Mouse (Mus musculus) left cerebral cortex, adult 11 months (tissue): ENCODE data around the gene Slc7a15.
A peak's percentile ranks its signal among the peaks of the same experiment; 100 is the strongest.
"Not testable (repeated sequence)": the region's sequence is repeated elsewhere in the genome, so short reads cannot be mapped to it uniquely, and the experiment has no call there.

Experiments used
- DNase-seq: peaks from one replicate; pipeline ENCODE4 v3.0.0; 2022; ENCODE audit warnings: low spot score

The Slc7a15 gene

GRCm38 (mm10) chr12:8559876-8560275, 39.0 kb downstream of the Slc7a15 start:
- not testable (repeated sequence) for DNase-seq

- DNase-seq: no peak
These were observed 42.7 kb downstream of the Slc7a15 start for GRCm38 (mm10) chr12:8556189-8556588.

GRCm38 (mm10) chr12:8555419-8555818, 43.4 kb downstream of the Slc7a15 start:
- DNase-seq: no peak

GRCm38 (mm10) chr12:8547357-8547756, 51.5 kb downstream of the Slc7a15 start:
- DNase-seq: peak; percentile 47

GRCm38 (mm10) chr12:8546801-8547200, 52.1 kb downstream of the Slc7a15 start:
- no peak for DNase-seq

- DNase-seq: peak; percentile 21
These were observed 53.7 kb downstream of the Slc7a15 start for GRCm38 (mm10) chr12:8545066-8545610.

GRCm38 (mm10) chr12:8542371-8542770, 56.5 kb downstream of the Slc7a15 start:
- no peak for DNase-seq

GRCm38 (mm10) chr12:8539471-8539870, 59.4 kb downstream of the Slc7a15 start:
- no peak for DNase-seq

GRCm38 (mm10) chr12:8537291-8537690, 61.6 kb downstream of the Slc7a15 start:
- DNase-seq: no peak

GRCm38 (mm10) chr12:8536221-8536965, 62.5 kb downstream of the Slc7a15 start:
- DNase-seq: no peak

- DNase-seq: no peak
These were observed 63.3 kb downstream of the Slc7a15 start for GRCm38 (mm10) chr12:8535596-8535995.

- no peak for DNase-seq
These were observed 64.0 kb downstream of the Slc7a15 start for GRCm38 (mm10) chr12:8534915-8535314.

- DNase-seq: no peak
These were observed 71.1 kb downstream of the Slc7a15 start for GRCm38 (mm10) chr12:8527770-8528169.

GRCm38 (mm10) chr12:8527175-8527574, 71.7 kb downstream of the Slc7a15 start:
- no peak for DNase-seq

GRCm38 (mm10) chr12:8524062-8524461, 74.8 kb downstream of the Slc7a15 start:
- no peak for DNase-seq

- DNase-seq: no peak
These were observed 76.2 kb downstream of the Slc7a15 start for GRCm38 (mm10) chr12:8522711-8523110.

GRCm38 (mm10) chr12:8521375-8522047, 77.4 kb downstream of the Slc7a15 start:
- DNase-seq: no peak

GRCm38 (mm10) chr12:8519431-8520160, 79.3 kb downstream of the Slc7a15 start:
- DNase-seq: no peak

- no peak for DNase-seq
These were observed 87.6 kb downstream of the Slc7a15 start for GRCm38 (mm10) chr12:8511037-8511882.

- no peak for DNase-seq
These were observed 88.4 kb downstream of the Slc7a15 start for GRCm38 (mm10) chr12:8510317-8510988.

- DNase-seq: no peak
These were observed 89.2 kb downstream of the Slc7a15 start for GRCm38 (mm10) chr12:8509693-8510092.
